Comparison of ENCODE assay signal across 8 mouse cellular contexts in genomic region chr9:21332161-21333061, GRCm38 (mm10). TPM values are rescaled to one million over a fixed set of nuclear protein-coding genes. Genes with fewer than 3 reads are reported as not detected.
DNase-seq lines count a peak whose midpoint lies in the region; ATAC-seq and TF ChIP-seq lines count a peak whose summit lies in the region.

No protein-coding gene starts in this region.

- intact Hi-C loops in heart, postnatal 14 days (cut with DNase I): no loop called here

- TF ChIP-seq CTCF in heart, postnatal 0 days (IDR thresholded peaks at IDR 0.05; ENCODE audit: low read depth): no peak
- no peak for TF ChIP-seq CTCF in CH12.LX (conservative IDR thresholded peaks at IDR 0.05 in 1 of 2, IDR thresholded peaks at IDR 0.05 in 1 of 2; ENCODE audit: low read depth in 2 of 2, low read length in 2 of 2)

- in situ Hi-C loops in CH12.LX (cut with MboI; ENCODE audit: low pct_ligation_motif_present, low pct_unique_long_range_greater_than_20kb, low sequenced_read_pairs): no loop called here

- H3K9me3 ChIP-seq in heart, postnatal 0 days (replicated peaks; ENCODE audit: control insufficient read depth, low read length): no peaks in the 10 kb centered on the region
- peaks cover 2% of the 10 kb centered on the region for H3K9me3 ChIP-seq in CH12.LX (replicated peaks; ENCODE audit: low read length)
- H3K9me3 ChIP-seq in forebrain, embryonic 15.5 days: no peaks in the 10 kb centered on the region
- no peaks in the 10 kb centered on the region for H3K9me3 ChIP-seq in midbrain, embryonic 14.5 days (ENCODE audit: control insufficient read depth, low read length)

- peaks cover 31% of the 10 kb centered on the region for H3K79me2 ChIP-seq in CH12.LX (replicated peaks; ENCODE audit: control insufficient read depth, extremely low read depth, insufficient read depth, poor library complexity, severe bottlenecking)

- no peak overlapping the region for H3K9ac ChIP-seq in heart, postnatal 0 days (replicated peaks; ENCODE audit: low read depth, low read length)
- no peak overlapping the region for H3K9ac ChIP-seq in CH12.LX (ENCODE audit: insufficient read depth, low read depth)
- H3K9ac ChIP-seq in forebrain, embryonic 15.5 days (replicated peaks): no peak overlapping the region
- H3K9ac ChIP-seq in midbrain, embryonic 14.5 days (replicated peaks; ENCODE audit: low read length): no peak overlapping the region

- no peak for TF ChIP-seq RAD21 in CH12.LX (IDR thresholded peaks at IDR 0.05; ENCODE audit: low read depth, low read length)

- 28% methylated on average over 9 of the region's 9 CpGs for WGBS in heart, postnatal 0 days
- 22% methylated on average over 9 of the region's 9 CpGs for WGBS in forebrain, embryonic 15.5 days
- WGBS in midbrain, embryonic 14.5 days: 24% methylated on average over 9 of the region's 9 CpGs

- no peak overlapping the region for H3K4me3 ChIP-seq in heart, postnatal 0 days (ENCODE audit: low read depth, low read length)
- H3K4me3 ChIP-seq in CH12.LX (replicated peaks in 1 of 3; ENCODE audit: low read depth in 2 of 3, low read length in 2 of 3, poor library complexity in 1 of 3): no peak overlapping the region
- H3K4me3 ChIP-seq in forebrain, embryonic 15.5 days: no peak overlapping the region
- no peak overlapping the region for H3K4me3 ChIP-seq in midbrain, embryonic 14.5 days (replicated peaks; ENCODE audit: low read depth, low read length)

- no peak for ATAC-seq in heart, postnatal 0 days (ENCODE audit: insufficient read depth, low read depth)
- ATAC-seq in forebrain, embryonic 15.5 days (replicated peaks): no peak
- no peak for ATAC-seq in midbrain, embryonic 14.5 days (ENCODE audit: low FRiP score, low TSS enrichment)

- dilution Hi-C loops in CH12.LX (cut with MboI; ENCODE audit: extremely low pct_ligation_motif_present, extremely low pct_unique_long_range_greater_than_20kb, low sequenced_read_pairs): no loop called here

- H3K36me3 ChIP-seq in heart, postnatal 0 days (replicated peaks; ENCODE audit: control insufficient read depth, insufficient read depth, low read length): no peaks in the 10 kb centered on the region
- peaks cover 3 to 54% of the 10 kb centered on the region in 2 experiments for H3K36me3 ChIP-seq in CH12.LX (replicated peaks in 1 of 2; ENCODE audit: control insufficient read depth in 1 of 2, insufficient read depth in 1 of 2, low read length in 1 of 2)
- H3K36me3 ChIP-seq in forebrain, embryonic 15.5 days: no peaks in the 10 kb centered on the region
- H3K36me3 ChIP-seq in midbrain, embryonic 14.5 days (ENCODE audit: control insufficient read depth, insufficient read depth, low read length): no peaks in the 10 kb centered on the region

- TF ChIP-seq EP300 in heart, postnatal 0 days (IDR thresholded peaks at IDR 0.05; ENCODE audit: low read depth): no peak
- TF ChIP-seq EP300 in CH12.LX (IDR thresholded peaks at IDR 0.05; ENCODE audit: low read length): no peak

- no peaks in the 10 kb centered on the region for H3K27me3 ChIP-seq in heart, postnatal 0 days (ENCODE audit: control insufficient read depth, insufficient read depth, low read length)
- H3K27me3 ChIP-seq in CH12.LX (replicated peaks): no peaks in the 10 kb centered on the region
- H3K27me3 ChIP-seq in forebrain, embryonic 15.5 days: no peaks in the 10 kb centered on the region
- H3K27me3 ChIP-seq in midbrain, embryonic 14.5 days (ENCODE audit: control insufficient read depth, insufficient read depth, low read length): no peaks in the 10 kb centered on the region

- no peak overlapping the region; the same call in 1 of the 2 replicates for H3K4me2 ChIP-seq in heart, postnatal 0 days (ENCODE audit: low read depth, low read length)
- H3K4me2 ChIP-seq in CH12.LX (ENCODE audit: insufficient read depth, low read depth, poor library complexity, severe bottlenecking): no peak overlapping the region
- no peak overlapping the region for H3K4me2 ChIP-seq in forebrain, embryonic 15.5 days (replicated peaks)
- no peak overlapping the region for H3K4me2 ChIP-seq in midbrain, embryonic 14.5 days (ENCODE audit: low read length)

- TF ChIP-seq POLR2A in CH12.LX (IDR thresholded peaks at IDR 0.05; ENCODE audit: low read depth, low read length): no peak

- peaks cover 33% of the 10 kb centered on the region for H3K4me1 ChIP-seq in heart, postnatal 0 days (ENCODE audit: control insufficient read depth, insufficient read depth)
- H3K4me1 ChIP-seq in CH12.LX (ENCODE audit: control insufficient read depth in 1 of 2, insufficient read depth in 2 of 2): peaks cover 16 to 45% of the 10 kb centered on the region in 2 experiments; a peak in 3 of 4 replicates
- H3K4me1 ChIP-seq in forebrain, embryonic 15.5 days: peaks cover 10% of the 10 kb centered on the region; the same call in 1 of the 2 replicates
- H3K4me1 ChIP-seq in midbrain, embryonic 14.5 days (ENCODE audit: control insufficient read depth, insufficient read depth, low read length): no peaks in the 10 kb centered on the region

- DNase-seq in heart, postnatal 0 days (ENCODE audit: low spot score): no peak
- DNase-seq in heart, postnatal 14 days: no peak
- no peak for DNase-seq in CH12.LX (ENCODE audit: extremely low read depth)
- DNase-seq in midbrain, embryonic 14.5 days: peak; percentile 21
- DNase-seq in right cerebral cortex, postnatal 4 days: no peak
- no peak for DNase-seq in ovary, postnatal 36 days (ENCODE audit: low spot score)
- DNase-seq in kidney, adult 9 months: no peak

- peak overlapping the region; percentile 32; the same call in 1 of the 2 replicates for H3K27ac ChIP-seq in heart, postnatal 0 days (ENCODE audit: low read depth)
- H3K27ac ChIP-seq in CH12.LX (ENCODE audit: insufficient read depth, low read depth): no peak overlapping the region
- 0 out of 2 replicates have a peak overlapping the region, but pooled peaks have one; percentile 23 for H3K27ac ChIP-seq in forebrain, embryonic 15.5 days (replicated peaks)
- H3K27ac ChIP-seq in midbrain, embryonic 14.5 days (replicated peaks; ENCODE audit: low read depth, low read length): peak overlapping the region; percentile 15; the same call in 1 of the 2 replicates

TF ChIP-seq in CH12.LX, 34 proteins besides CTCF, POLR2A, EP300 and RAD21:
- TF ChIP-seq BHLHE40 (IDR thresholded peaks at IDR 0.05; ENCODE audit: low read depth, low read length) (peak; percentile 72), ELF1 (IDR thresholded peaks at IDR 0.05; ENCODE audit: low read depth, low read length) (no peak)

RNA-seq across cellular contexts. Expression of gene Slc44a2, which starts 11.9 kb away (rescaled TPM):
- total RNA-seq in heart, postnatal 0 days (2014; rRNA removed; ENCODE audit: low replicate concordance): 44.0 and 84.8 TPM in 2 replicates
- 45.0 and 46.5 TPM in 2 replicates for polyA plus RNA-seq in heart, postnatal 0 days (2015; fragmentation: Nextera tagmentation; extraction: Ambion mirVana)
- total RNA-seq in heart, postnatal 14 days (2021): 100 to 1,000 TPM; 105 to 116 TPM
- total RNA-seq in CH12.LX (2012; rRNA removed) (27.4 and 36.5 TPM in 2 replicates), CH12.LX (2014; rRNA removed) (22.1 and 26.1 TPM in 2 replicates)
- polyA plus RNA-seq in CH12.LX (2012; ENCODE audit: insufficient read length, low read depth): 52.5 and 62.9 TPM in 2 replicates
- polyA plus RNA-seq in forebrain, embryonic 15.5 days (2015; fragmentation: Nextera tagmentation; extraction: Ambion mirVana): 77.4 and 77.8 TPM in 2 replicates
- 49.3 and 67.4 TPM in 2 replicates for polyA plus RNA-seq in midbrain, embryonic 14.5 days (2014; fragmentation: Nextera tagmentation; extraction: Ambion mirVana)

RNA-seq across cellular contexts. Expression of gene Ap1m2, which starts 20.3 kb away (rescaled TPM):
- 0.46 and 0.57 TPM in 2 replicates for total RNA-seq in heart, postnatal 0 days (2014; rRNA removed; ENCODE audit: low replicate concordance)
- 0.15 TPM in 1 of 2 replicates, not detected in the other for polyA plus RNA-seq in heart, postnatal 0 days (2015; fragmentation: Nextera tagmentation; extraction: Ambion mirVana)
- under 1 TPM in 1 of 2 experiments, not detected in 1; 0.12 TPM for total RNA-seq in heart, postnatal 14 days (2021)
- total RNA-seq in CH12.LX (2012; rRNA removed) (1.4 and 2.6 TPM in 2 replicates), CH12.LX (2014; rRNA removed) (0.51 TPM in 2 replicates)
- 0.29 and 0.51 TPM in 2 replicates for polyA plus RNA-seq in CH12.LX (2012; ENCODE audit: insufficient read length, low read depth)
- 1.1 and 1.4 TPM in 2 replicates for polyA plus RNA-seq in forebrain, embryonic 15.5 days (2015; fragmentation: Nextera tagmentation; extraction: Ambion mirVana)
- 0.88 and 1.5 TPM in 2 replicates for polyA plus RNA-seq in midbrain, embryonic 14.5 days (2014; fragmentation: Nextera tagmentation; extraction: Ambion mirVana)

RNA-seq across cellular contexts. Expression of gene Ilf3, which starts 35.3 kb away (rescaled TPM):
- total RNA-seq in heart, postnatal 0 days (2014; rRNA removed; ENCODE audit: low replicate concordance): 34.7 and 37.3 TPM in 2 replicates
- polyA plus RNA-seq in heart, postnatal 0 days (2015; fragmentation: Nextera tagmentation; extraction: Ambion mirVana): 53.6 and 58.4 TPM in 2 replicates
- 10 to 100 TPM; 30.6 to 31.3 TPM for total RNA-seq in heart, postnatal 14 days (2021)
- total RNA-seq in CH12.LX (2012; rRNA removed): 77.3 TPM in 2 replicates
- total RNA-seq in CH12.LX (2014; rRNA removed): 72.8 and 75.8 TPM in 2 replicates
- polyA plus RNA-seq in CH12.LX (2012; ENCODE audit: insufficient read length, low read depth): 128 and 145 TPM in 2 replicates
- polyA plus RNA-seq in forebrain, embryonic 15.5 days (2015; fragmentation: Nextera tagmentation; extraction: Ambion mirVana): 306 and 307 TPM in 2 replicates
- polyA plus RNA-seq in midbrain, embryonic 14.5 days (2014; fragmentation: Nextera tagmentation; extraction: Ambion mirVana): 212 and 267 TPM in 2 replicates

RNA-seq across cellular contexts. Expression of gene Cdkn2d, which starts 41.2 kb away (rescaled TPM):
- total RNA-seq in heart, postnatal 0 days (2014; rRNA removed; ENCODE audit: low replicate concordance): 67.4 and 103 TPM in 2 replicates
- 65.8 and 67.5 TPM in 2 replicates for polyA plus RNA-seq in heart, postnatal 0 days (2015; fragmentation: Nextera tagmentation; extraction: Ambion mirVana)
- total RNA-seq in heart, postnatal 14 days (2021): 10 to 100 TPM; 17.9 to 21.1 TPM
- 9.7 and 12.6 TPM in 2 replicates for total RNA-seq in CH12.LX (2012; rRNA removed)
- total RNA-seq in CH12.LX (2014; rRNA removed): 7.1 and 7.3 TPM in 2 replicates
- polyA plus RNA-seq in CH12.LX (2012; ENCODE audit: insufficient read length, low read depth): 2.2 and 2.9 TPM in 2 replicates
- polyA plus RNA-seq in forebrain, embryonic 15.5 days (2015; fragmentation: Nextera tagmentation; extraction: Ambion mirVana): 91.3 and 97.9 TPM in 2 replicates
- polyA plus RNA-seq in midbrain, embryonic 14.5 days (2014; fragmentation: Nextera tagmentation; extraction: Ambion mirVana): 84.9 and 95.7 TPM in 2 replicates

RNA-seq across cellular contexts. Expression of gene Kri1, which starts 44.6 kb away (rescaled TPM):
- 7.0 and 16.3 TPM in 2 replicates for total RNA-seq in heart, postnatal 0 days (2014; rRNA removed; ENCODE audit: low replicate concordance)
- polyA plus RNA-seq in heart, postnatal 0 days (2015; fragmentation: Nextera tagmentation; extraction: Ambion mirVana): 5.9 and 9.1 TPM in 2 replicates
- 10 to 100 TPM; 17.0 to 22.6 TPM for total RNA-seq in heart, postnatal 14 days (2021)
- 55.5 and 62.6 TPM in 2 replicates for total RNA-seq in CH12.LX (2012; rRNA removed)
- 28.8 and 29.0 TPM in 2 replicates for total RNA-seq in CH12.LX (2014; rRNA removed)
- 57.1 and 64.9 TPM in 2 replicates for polyA plus RNA-seq in CH12.LX (2012; ENCODE audit: insufficient read length, low read depth)
- polyA plus RNA-seq in forebrain, embryonic 15.5 days (2015; fragmentation: Nextera tagmentation; extraction: Ambion mirVana): 18.0 and 18.1 TPM in 2 replicates
- 12.9 and 16.9 TPM in 2 replicates for polyA plus RNA-seq in midbrain, embryonic 14.5 days (2014; fragmentation: Nextera tagmentation; extraction: Ambion mirVana)
